Mouse (Mus musculus) olfactory bulb, adult 2 months (tissue): ENCODE data around the gene Sigirr.

Experiments
- CTCF ChIP-seq: fragments of 200-500 bp; IDR thresholded peaks from 2 replicates; pipeline ENCODE4 v1.5.1; 2012; ENCODE audit warnings: low read depth, mild to moderate bottlenecking, low read length, moderate library complexity; ENCODE audit not compliant: insufficient read depth
- POLR2A ChIP-seq: fragments of 200-500 bp; IDR thresholded peaks from 2 replicates; pipeline ENCODE4 v1.6.1; 2012; ENCODE audit warnings: mild to moderate bottlenecking, low read depth, low read length, moderate library complexity; ENCODE audit not compliant: insufficient read depth

DNA sequence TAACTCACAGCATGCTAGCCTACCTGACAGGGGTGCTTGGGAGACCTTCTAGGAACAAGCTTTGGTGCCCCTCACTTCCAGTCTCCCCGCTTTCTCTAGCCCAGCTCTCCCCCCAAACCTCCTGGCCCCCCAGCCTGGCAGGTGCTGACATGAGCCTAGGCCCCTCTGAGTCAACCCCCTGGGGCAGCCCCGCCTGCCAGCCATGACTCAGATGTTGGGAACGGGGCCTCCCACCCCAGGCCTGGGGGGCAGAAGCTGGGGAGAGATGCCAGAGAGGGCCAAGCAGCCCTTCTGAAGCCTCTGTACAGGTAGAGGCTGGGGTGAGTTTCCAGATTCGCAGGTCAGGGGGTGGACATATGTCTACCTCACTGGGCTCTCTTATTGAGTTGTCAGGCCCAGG, 21.5 kb downstream of the Sigirr start:
- TF ChIP-seq CTCF = no peak
- no peak for TF ChIP-seq POLR2A
